Mouse (Mus musculus): ENCODE results near the gene Gm37240. TPM values are rescaled to one million over a fixed set of nuclear protein-coding genes. Genes with fewer than 3 reads are reported as not detected.

Gene Gm37240
- polyA plus RNA-seq, 1 experiment from 2014 or later = 12.7 TPM

DNA sequence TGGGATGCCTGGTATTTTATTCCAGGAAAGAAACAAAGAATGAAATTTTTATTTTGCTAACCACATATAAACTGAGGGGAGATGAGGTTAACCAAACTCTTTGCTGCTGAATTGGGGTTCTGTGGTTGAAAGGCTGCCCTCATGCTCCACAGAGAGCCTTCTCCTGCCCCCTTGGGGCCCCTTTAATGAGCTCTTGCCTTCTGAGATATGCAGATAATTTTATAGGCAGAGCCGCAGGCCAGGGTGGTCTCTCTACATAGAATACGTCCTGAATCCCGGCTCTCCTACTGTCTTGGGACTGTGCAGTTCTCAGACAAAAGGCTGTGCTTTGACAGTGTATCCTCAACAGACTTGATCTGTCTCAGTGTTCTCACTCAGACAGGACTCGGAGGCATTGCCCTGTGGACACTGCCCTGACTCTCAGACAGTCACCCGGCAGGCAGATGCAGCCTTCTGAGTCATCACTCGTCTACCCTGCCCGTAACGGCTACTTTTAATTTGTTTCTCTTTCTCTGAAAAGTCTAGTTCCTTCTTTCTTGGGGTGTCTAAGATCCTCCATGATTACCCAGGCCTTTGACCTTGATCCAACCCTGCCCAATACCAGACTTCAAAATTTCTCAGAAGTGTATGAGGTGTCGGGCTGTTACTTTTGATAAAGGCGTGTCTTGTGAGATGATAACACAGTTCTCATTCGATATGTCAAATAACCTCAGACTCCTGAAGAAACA is 1184.1 kb downstream of the Gm37240 start:
- Histone ChIP-seq H3K36me3 (no peaks in the 10 kb centered on the region), H3K9me3 (replicated peaks) (no peaks in the 10 kb centered on the region; the same call in 1 of the 2 replicates), H3K4me3 (no peak overlapping the region), H3K27ac (no peak overlapping the region), H3K4me2 (no peak overlapping the region), H3K9ac (no peak overlapping the region), H3K4me1 (replicated peaks) (peaks cover 5% of the 10 kb centered on the region; the same call in 1 of the 2 replicates), H3K27me3 (no peaks in the 10 kb centered on the region)
- 62% methylated on average over 11 of the region's 11 CpGs for WGBS
- 0 out of 2 replicates have a peak, but pooled peaks have one; percentile 18 for ATAC-seq (replicated peaks; ENCODE audit: insufficient number of reproducible peaks, insufficient read depth, low FRiP score, low read depth)

DNA sequence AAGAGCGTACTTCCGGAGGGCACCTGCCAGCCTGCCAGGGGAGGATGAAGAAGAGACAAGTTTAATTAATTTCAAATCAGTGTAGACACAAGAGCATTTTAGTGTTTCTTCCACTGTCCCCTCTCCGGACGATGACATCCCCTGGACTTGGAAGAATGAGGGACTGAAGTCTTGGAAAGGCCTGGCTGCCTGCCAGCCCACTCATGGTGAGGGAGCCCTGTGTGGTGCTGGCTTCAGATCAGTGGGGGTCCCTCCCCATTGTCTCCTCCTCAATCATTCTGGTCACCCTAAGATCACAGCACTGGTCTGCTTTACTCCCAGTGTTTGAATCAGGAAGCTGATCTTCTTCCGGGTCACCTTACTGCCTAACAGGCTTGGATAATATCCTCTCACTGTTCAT is 1185.4 kb downstream of the Gm37240 start:
- H3K4me2 ChIP-seq = no peak overlapping the region
- H3K36me3 ChIP-seq = no peaks in the 10 kb centered on the region
- H3K4me1 ChIP-seq (replicated peaks) = 0 out of 2 replicates have a peak, but pooled peaks cover 5% of the 10 kb centered on the region
- no peak for ATAC-seq (replicated peaks; ENCODE audit: insufficient number of reproducible peaks, insufficient read depth, low FRiP score, low read depth)
- no peak overlapping the region for H3K4me3 ChIP-seq
- 80% methylated on average over 5 of the region's 5 CpGs for WGBS
- H3K9ac ChIP-seq = no peak overlapping the region
- no peak overlapping the region for H3K27ac ChIP-seq
- H3K27me3 ChIP-seq = no peaks in the 10 kb centered on the region
- no peaks in the 10 kb centered on the region; the same call in 1 of the 2 replicates for H3K9me3 ChIP-seq (replicated peaks)

DNA sequence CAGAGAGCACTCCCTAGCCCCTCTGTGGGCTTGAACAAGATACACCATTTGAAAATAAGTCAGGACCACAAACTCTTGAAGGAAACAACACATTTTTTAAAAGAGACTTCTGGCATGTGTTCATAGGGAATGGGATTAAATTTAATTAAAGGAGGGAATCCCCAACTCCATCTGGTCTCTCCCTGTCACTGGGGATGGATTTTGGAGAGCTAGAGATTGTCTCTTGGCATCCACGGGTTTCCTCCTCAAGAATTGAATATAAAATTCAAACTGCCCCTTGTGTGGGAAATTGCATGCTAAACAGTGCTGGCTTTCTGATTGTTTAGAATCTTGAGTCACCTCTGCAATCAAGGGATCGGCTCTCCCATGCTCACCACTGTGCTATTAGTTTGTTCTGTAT is 1185.8 kb downstream of the Gm37240 start:
- Histone ChIP-seq H3K4me2 (no peak overlapping the region), H3K36me3 (no peaks in the 10 kb centered on the region), H3K27me3 (no peaks in the 10 kb centered on the region), H3K27ac (no peak overlapping the region), H3K9me3 (replicated peaks) (no peaks in the 10 kb centered on the region), H3K9ac (no peak overlapping the region), H3K4me1 (replicated peaks) (peaks cover 9% of the 10 kb centered on the region; the same call in 1 of the 2 replicates), H3K4me3 (no peak overlapping the region)
- WGBS = 79% methylated on average over 2 of the region's 2 CpGs
- ATAC-seq (replicated peaks; ENCODE audit: insufficient number of reproducible peaks, insufficient read depth, low FRiP score, low read depth) = no peak

DNA sequence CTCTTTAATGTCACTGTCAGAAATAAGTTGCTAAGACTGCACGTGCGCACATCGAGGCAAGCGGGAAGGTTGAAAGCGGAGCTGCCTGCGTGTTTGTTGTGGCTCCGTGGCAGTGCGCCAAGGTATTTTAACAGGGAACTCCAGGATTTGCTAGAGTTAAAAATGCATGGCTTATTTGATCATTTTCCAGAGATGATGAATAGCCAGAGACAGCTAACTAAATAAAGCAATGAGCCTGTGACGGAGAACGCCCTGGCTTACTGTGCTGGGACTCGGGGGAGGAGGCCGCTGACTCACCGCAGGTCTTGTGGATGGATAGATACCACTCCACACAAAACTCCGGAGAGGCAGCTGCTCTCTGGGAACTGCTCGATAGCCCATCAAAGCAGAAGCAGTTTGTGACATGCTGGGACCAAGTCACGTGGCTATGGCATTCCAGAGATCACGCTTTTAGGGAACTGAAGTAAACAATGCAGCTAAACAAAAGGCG is 1190.8 kb downstream of the Gm37240 start:
- WGBS = 33% methylated on average over 18 of the region's 18 CpGs
- Histone ChIP-seq H3K9me3 (replicated peaks) (no peaks in the 10 kb centered on the region), H3K27ac (peak overlapping the region; percentile 5; the same call in 1 of the 2 replicates), H3K4me3 (no peak overlapping the region), H3K27me3 (no peaks in the 10 kb centered on the region), H3K4me2 (peak overlapping the region; percentile 27; the same call in 1 of the 2 replicates), H3K36me3 (no peaks in the 10 kb centered on the region), H3K4me1 (replicated peaks) (peaks cover 16% of the 10 kb centered on the region), H3K9ac (no peak overlapping the region)
- peak; percentile 54; the same call in 1 of the 2 replicates for ATAC-seq (replicated peaks; ENCODE audit: insufficient number of reproducible peaks, insufficient read depth, low FRiP score, low read depth)

DNA sequence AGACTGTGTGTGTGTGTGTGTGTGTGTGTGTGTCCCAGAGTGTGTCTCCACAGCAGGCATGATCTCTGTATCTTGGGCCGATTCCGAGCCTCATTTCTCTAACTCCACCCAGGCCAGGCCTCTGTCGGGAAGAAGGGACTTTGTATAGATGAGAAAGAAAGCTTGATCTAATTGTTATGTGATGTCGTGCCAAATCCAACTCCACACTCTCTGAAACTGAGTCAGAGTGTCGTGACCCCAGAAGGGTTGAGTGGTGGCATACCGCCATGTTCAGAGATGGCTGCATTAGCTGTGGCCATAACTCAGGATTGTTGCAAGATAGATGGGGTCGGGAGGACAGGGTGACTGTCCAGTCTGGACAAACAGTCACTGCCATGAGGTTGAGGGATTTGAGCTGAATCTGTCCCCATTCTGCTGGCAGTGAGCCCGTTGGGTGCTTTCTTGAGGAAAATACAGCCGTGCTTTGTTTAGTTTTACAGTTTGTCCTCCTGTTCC is 1191.4 kb downstream of the Gm37240 start:
- no peak overlapping the region for H3K4me3 ChIP-seq
- 59% methylated on average over 9 of the region's 9 CpGs for WGBS
- no peak for ATAC-seq (replicated peaks; ENCODE audit: insufficient number of reproducible peaks, insufficient read depth, low FRiP score, low read depth)

DNA sequence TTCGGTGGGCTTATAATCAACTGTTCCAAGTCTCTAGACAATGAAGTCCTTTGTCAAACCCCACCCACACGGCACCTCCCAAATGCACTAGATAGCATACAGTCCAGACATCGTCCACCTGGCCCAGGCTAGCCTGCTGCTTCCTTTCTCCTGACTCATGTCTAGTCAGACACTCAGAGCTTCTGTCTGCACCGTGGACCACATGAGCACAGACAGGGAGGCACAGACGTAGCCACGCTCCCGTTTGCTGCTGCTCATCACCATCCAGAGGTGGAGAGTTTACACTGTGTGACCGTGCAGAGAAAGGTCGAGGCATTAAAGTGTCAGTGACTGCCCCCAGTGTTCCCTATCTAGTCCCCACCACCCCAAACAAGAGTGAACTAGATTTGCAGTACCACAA is 1191.9 kb downstream of the Gm37240 start:
- no peak overlapping the region for H3K4me3 ChIP-seq
- no peak overlapping the region for H3K4me2 ChIP-seq
- peaks cover 16% of the 10 kb centered on the region for H3K4me1 ChIP-seq (replicated peaks)
- H3K27me3 ChIP-seq = no peaks in the 10 kb centered on the region
- H3K27ac ChIP-seq = no peak overlapping the region
- 0 out of 2 replicates have a peak, but pooled peaks have one; percentile 16 for ATAC-seq (replicated peaks; ENCODE audit: insufficient number of reproducible peaks, insufficient read depth, low FRiP score, low read depth)
- H3K9ac ChIP-seq = no peak overlapping the region
- H3K9me3 ChIP-seq (replicated peaks) = no peaks in the 10 kb centered on the region
- WGBS = 45% methylated on average over 9 of the region's 9 CpGs
- no peaks in the 10 kb centered on the region for H3K36me3 ChIP-seq

More for the DNA sequence above, 1191.4 kb downstream of the Gm37240 start:
- peaks cover 16% of the 10 kb centered on the region for H3K4me1 ChIP-seq (replicated peaks)
- no peaks in the 10 kb centered on the region for H3K27me3 ChIP-seq
- H3K9ac ChIP-seq = no peak overlapping the region
- peak overlapping the region; percentile 27; the same call in 1 of the 2 replicates for H3K4me2 ChIP-seq
- H3K9me3 ChIP-seq (replicated peaks) = no peaks in the 10 kb centered on the region
- no peak overlapping the region for H3K27ac ChIP-seq
- H3K36me3 ChIP-seq = no peaks in the 10 kb centered on the region

DNA sequence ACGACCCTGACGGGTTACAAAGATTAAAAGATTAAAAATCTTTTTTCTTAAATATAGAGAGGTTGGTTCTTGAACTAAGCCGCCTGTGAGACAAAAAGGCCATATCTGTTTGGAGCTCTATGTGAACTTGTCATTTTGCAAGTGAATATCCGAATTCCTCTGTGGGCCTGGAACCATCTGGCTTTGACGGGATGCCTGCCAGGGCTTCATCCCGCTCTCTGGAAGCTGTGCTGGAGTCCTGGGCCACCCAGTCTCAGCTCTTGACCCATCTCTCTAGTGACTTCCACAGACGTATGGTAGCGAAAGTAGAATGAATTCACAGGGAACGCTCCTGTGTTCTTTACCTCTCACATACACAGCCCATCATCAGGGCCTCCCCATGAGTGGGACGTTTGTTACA is 1193.4 kb downstream of the Gm37240 start:
- Histone ChIP-seq H3K4me2 (no peak overlapping the region), H3K4me3 (no peak overlapping the region), H3K27me3 (no peaks in the 10 kb centered on the region), H3K4me1 (replicated peaks) (peaks cover 16% of the 10 kb centered on the region), H3K9me3 (replicated peaks) (no peaks in the 10 kb centered on the region), H3K27ac (no peak overlapping the region), H3K9ac (no peak overlapping the region), H3K36me3 (no peaks in the 10 kb centered on the region)
- 68% methylated on average over 10 of the region's 10 CpGs for WGBS
- no peak for ATAC-seq (replicated peaks; ENCODE audit: insufficient number of reproducible peaks, insufficient read depth, low FRiP score, low read depth)

DNA sequence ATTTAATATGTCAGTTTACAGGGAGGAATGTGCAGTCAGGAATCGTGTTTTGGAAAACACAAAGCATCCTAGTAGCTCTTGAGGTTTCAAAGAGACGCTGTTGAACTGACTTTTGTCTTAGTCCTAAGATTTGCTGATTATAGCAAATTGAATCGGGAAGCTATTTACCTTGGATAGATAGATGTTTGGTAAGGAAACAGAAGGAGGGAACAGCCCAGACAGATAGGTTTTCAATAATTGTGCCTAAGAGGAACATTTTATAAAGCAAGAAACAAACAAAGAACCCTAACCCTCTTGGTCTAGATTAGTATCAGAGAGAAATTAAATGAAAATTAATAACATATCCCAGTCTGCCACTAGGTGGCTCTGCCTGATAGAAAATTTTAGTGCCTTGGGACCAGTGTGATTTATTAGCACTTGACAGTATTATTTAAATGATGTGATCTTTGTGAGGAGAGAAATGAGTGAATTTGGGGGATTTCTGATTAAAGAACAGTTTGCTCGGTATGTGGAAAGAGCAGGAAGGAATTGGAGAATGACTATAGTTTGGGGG is 1194.6 kb downstream of the Gm37240 start:
- Histone ChIP-seq H3K9ac (no peak overlapping the region), H3K4me3 (no peak overlapping the region), H3K4me1 (replicated peaks) (peaks cover 16% of the 10 kb centered on the region), H3K27me3 (no peaks in the 10 kb centered on the region), H3K36me3 (no peaks in the 10 kb centered on the region), H3K9me3 (replicated peaks) (no peaks in the 10 kb centered on the region), H3K27ac (no peak overlapping the region), H3K4me2 (no peak overlapping the region)
- ATAC-seq (replicated peaks; ENCODE audit: insufficient number of reproducible peaks, insufficient read depth, low FRiP score, low read depth) = no peak
- 48% methylated on average over 4 of the region's 4 CpGs for WGBS

DNA sequence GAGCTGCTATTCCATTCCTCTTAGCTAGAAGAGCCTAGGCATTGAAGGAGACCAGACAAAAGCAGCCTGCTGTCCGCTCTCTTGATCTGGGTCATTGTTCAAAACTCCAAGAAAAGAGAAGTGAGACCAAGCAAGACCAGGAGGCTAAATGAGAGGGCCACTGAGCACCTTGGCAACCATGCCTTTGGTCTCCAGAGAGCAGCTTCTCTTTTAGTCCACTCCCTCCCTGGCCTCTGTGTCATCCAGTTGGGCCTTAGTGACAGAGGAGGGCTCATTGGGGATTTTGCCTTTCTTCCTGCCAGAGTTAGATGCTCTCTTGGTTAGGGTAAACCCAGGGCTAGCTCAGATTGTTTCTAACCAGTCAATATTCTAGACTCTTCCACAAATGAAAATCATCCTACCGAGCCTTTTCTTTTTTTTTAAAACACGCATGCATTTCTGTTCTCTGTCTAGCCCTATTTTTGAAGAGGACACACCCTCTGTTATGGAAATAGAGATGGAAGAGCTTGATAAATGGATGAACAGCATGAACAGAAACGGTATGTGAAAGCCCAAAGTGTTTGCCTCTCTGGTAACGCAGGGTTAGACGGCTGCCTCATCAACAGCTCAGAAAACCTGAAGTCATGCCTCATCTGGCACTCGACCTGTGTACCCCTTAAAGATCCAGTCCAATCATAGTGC is 1197.1 kb downstream of the Gm37240 start:
- H3K9ac ChIP-seq = no peak overlapping the region
- no peak for ATAC-seq (replicated peaks; ENCODE audit: insufficient number of reproducible peaks, insufficient read depth, low FRiP score, low read depth)

DNA sequence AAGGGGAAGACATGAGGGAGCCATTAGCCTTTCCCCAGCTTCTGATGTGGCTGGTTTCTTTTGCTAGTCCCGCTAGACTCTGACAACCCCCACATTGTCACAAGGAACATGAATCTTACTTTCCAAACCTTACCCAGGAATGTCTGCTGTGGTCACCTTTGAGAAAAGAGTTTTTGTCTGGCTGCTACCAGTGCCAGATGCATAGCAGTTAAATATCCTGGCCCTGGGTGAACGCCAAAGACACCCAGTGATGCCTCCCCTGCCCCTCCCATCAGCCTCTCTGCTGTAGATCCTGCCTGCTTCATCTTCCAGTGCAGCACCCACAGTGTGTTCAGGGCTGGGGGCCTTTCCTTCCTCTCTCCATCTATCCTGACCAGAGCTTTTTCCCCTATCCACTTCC is 1197.7 kb downstream of the Gm37240 start:
- Histone ChIP-seq H3K27ac (no peak overlapping the region), H3K4me2 (no peak overlapping the region), H3K4me1 (replicated peaks) (no peaks in the 10 kb centered on the region), H3K27me3 (no peaks in the 10 kb centered on the region), H3K36me3 (no peaks in the 10 kb centered on the region), H3K4me3 (no peak overlapping the region), H3K9me3 (replicated peaks) (no peaks in the 10 kb centered on the region), H3K9ac (no peak overlapping the region)
- 76% methylated on average over 2 of the region's 2 CpGs for WGBS
- no peak for ATAC-seq (replicated peaks; ENCODE audit: insufficient number of reproducible peaks, insufficient read depth, low FRiP score, low read depth)

More for the DNA sequence above, 1197.1 kb downstream of the Gm37240 start:
- Histone ChIP-seq H3K27me3 (no peaks in the 10 kb centered on the region), H3K4me1 (replicated peaks) (no peaks in the 10 kb centered on the region), H3K36me3 (no peaks in the 10 kb centered on the region), H3K9me3 (replicated peaks) (no peaks in the 10 kb centered on the region), H3K4me2 (no peak overlapping the region), H3K4me3 (no peak overlapping the region), H3K27ac (no peak overlapping the region)
- 76% methylated on average over 7 of the region's 7 CpGs for WGBS

DNA sequence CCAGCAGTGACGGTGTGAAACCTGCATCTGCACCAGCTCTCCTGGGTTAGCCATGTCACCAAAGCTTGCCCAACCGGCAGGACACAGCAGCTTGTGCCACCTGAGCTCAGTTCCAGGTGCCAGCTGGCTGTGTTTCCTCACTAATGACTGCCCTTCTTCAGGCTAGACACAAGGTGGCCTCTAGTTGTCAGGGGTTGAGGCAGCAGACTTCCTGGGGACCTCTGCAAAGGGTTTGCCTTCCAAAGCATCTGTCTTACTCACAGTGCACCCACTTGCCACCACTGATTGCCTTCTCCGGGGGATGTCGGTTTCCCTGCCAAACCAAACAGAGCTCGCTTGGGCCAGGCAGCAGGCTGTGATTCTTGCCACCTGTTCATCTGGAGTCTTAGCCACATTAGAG is 1199.1 kb downstream of the Gm37240 start:
- ATAC-seq (replicated peaks; ENCODE audit: insufficient number of reproducible peaks, insufficient read depth, low FRiP score, low read depth) = no peak
- WGBS = 66% methylated on average over 5 of the region's 5 CpGs
- Histone ChIP-seq H3K27ac (no peak overlapping the region), H3K27me3 (no peaks in the 10 kb centered on the region), H3K4me2 (no peak overlapping the region), H3K9me3 (replicated peaks) (no peaks in the 10 kb centered on the region), H3K36me3 (no peaks in the 10 kb centered on the region), H3K9ac (no peak overlapping the region), H3K4me1 (replicated peaks) (no peaks in the 10 kb centered on the region), H3K4me3 (no peak overlapping the region)

Measured in heart, embryonic 15.5 days (tissue).